Mouse (Mus musculus): ENCODE results near the gene Crybb2.
"Not testable (repeated sequence)": the region's sequence is repeated elsewhere in the genome, so short reads cannot be mapped to it uniquely, and the experiment has no call there.

The Crybb2 gene

DNA sequence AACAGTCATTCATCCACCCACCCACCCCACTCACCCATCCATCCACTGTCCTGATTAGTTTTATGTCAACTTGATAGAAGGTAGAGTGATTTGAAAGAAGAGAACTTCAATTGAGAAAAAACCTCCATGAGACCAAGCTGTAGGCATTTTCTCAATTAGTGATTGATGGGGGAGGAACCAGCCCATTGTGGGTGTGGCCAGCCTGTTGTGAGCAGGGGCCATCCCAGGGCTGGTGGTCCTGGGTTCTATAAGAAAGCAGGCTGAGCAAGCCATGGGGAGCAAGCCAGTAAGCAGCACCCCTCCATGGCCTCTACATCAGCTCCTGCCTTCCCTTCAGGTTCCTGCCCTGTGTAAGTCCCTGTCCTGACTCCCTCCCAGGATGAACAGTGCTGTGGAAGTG lies at the start of gene Crybb2:
TSS of gene Crybb2 (minus strand) at position 101 of the 400 bp plus-strand sequence.
- no peak for DNase-seq

- DNase-seq = no peak
Measured at GRCm38 (mm10) chr5:113119291-113119690, 49.4 kb upstream of the Crybb2 start.

- no peak for DNase-seq
Measured at GRCm38 (mm10) chr5:113118695-113119094, 48.8 kb upstream of the Crybb2 start.

DNA sequence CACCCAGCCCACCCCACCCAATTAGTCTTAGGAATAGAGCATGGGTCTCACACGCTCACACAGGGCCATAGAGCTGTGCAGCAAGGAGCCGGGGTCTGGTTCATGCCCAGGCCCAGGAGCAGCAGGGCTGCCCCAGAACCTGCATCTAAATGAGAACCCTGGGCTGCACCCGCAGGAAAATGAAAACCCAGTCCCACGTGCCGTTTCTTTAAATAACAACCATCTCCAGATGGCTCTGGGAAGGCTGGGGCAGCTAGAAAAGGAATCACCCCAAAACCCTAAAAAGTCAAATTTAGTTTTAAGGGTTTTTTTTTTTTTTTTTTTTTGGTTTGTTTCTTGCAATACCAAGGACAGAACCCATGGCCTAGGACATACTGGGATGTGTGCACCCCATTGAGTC lies 47.4 kb upstream of the Crybb2 start:
- no peak for DNase-seq

- no peak for DNase-seq
Measured at GRCm38 (mm10) chr5:113115896-113116295, 46.0 kb upstream of the Crybb2 start.

DNA sequence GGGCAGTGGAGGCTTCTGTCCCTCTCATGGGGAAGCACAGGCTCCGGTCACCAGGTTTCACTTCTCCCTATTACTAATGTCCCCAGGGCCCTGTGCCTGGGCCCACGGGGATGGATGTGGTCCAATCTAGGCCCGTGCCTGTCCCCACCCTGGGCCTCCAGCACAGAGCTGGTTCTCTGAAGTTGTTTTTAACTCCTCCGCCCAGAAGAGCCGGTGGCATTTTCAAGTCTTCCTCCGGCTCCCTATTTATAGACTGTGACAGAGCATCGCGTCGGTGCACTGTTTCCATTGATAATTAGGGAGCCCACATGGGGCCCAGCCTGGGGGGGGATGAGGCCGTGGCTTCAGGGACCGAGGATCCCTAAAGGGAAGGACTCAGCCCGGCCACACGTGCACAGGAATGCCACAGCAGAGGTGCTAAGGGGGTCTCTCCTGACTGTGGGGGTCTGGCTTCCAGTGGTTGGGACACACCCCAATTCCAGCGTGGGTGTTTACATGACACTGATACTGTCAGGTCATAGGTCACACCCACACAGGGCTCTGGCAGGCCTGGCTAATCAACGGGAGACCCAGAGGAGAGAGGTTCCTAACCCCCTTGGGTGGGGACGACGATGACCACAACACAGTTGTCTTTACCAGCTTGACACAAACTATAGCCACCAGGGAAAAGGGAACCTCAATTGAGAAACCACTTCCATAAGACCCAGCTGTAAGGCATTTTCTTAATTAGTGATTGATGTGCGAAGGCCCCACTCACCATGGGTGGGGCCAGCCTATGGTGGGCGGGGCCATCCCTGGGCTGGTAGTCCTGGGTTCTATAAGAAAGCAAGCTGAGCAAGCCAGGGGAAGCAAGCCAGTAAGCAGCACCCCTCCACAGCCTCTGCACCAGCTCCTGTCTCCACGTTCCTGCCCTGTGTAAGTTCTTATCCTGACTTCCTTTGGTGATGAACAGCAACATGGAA lies 44.6 kb upstream of the Crybb2 start:
- no peak for DNase-seq

- no peak for DNase-seq
Measured at GRCm38 (mm10) chr5:113113120-113113519, 43.2 kb upstream of the Crybb2 start.

DNA sequence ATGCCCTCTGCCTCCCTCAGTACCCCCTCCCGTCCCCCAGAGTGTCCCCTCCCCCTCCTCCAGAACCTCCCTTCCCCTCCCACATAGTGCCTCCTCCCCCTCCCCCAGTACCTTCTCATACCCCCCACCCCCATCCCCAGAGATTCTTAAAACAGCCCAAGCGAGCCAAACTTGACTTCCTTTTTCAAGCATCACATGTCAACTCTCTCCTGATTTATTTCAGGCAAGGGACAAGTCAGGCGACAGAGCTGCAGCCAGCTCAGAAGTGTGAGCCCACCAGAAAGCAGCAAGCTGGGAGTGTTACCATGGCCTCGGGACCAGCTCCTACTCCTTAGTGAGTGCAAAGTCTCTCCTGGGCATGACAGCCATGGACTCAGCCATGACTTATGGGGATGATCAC lies 41.4 kb upstream of the Crybb2 start:
- no peak for DNase-seq

GRCm38 (mm10) chr5:113110929-113111328 lies 41.0 kb upstream of the Crybb2 start:
- no peak for DNase-seq

DNA sequence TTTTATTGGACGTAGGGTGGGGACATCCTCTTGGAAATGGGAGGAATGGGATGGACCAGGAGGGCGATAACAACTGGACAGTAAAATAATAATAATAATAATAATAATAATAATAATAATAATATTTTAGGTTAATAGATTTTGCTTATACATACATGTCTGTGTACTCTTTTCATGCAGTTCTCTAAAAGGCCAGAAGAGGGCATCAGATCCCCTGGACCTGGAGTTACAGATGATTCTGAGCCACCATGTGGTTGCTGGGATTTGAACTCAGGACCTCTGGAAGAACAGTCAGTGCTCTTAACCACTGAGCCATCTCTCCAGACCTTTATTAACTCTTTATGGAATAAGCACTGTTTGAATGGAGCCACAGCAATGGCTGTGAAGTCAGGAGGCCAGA lies 39.7 kb upstream of the Crybb2 start:
- not testable (repeated sequence) for DNase-seq

DNA sequence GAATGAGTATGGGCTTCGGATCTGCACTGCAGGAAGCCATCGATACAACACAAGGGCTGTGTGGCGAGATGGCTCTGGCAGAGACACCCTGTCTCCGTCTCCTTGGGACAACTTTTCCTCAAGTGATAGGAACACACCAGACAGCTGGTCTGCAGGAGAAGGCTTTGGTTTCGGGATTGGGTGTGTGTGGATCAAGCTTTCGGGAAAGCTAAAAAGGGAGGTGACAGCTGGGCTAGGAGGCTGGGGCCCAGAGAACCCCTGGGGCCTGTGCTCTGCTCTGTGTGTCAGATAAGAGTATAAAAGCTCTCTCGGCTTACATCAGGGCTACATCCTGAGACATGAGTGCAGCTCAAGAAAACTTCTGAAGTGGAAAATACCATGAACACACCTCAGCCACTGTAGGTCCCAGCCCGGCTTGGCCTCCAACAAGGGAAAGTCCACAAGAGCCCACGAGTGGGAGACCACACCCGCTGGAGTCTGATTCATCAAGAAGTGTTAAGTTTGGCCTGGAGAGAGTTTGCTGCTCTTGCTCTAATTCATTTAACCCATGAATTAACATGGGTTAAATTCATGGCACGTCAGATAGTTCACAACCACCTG lies 38.3 kb upstream of the Crybb2 start:
- no peak for DNase-seq

GRCm38 (mm10) chr5:113107709-113108108 lies 37.8 kb upstream of the Crybb2 start:
- DNase-seq = no peak

- DNase-seq = no peak
Measured at GRCm38 (mm10) chr5:113106594-113106993, 36.7 kb upstream of the Crybb2 start.

- no peak for DNase-seq
Measured at GRCm38 (mm10) chr5:113105481-113105880, 35.6 kb upstream of the Crybb2 start.

GRCm38 (mm10) chr5:113105035-113105434 lies 35.1 kb upstream of the Crybb2 start:
- DNase-seq = no peak

DNA sequence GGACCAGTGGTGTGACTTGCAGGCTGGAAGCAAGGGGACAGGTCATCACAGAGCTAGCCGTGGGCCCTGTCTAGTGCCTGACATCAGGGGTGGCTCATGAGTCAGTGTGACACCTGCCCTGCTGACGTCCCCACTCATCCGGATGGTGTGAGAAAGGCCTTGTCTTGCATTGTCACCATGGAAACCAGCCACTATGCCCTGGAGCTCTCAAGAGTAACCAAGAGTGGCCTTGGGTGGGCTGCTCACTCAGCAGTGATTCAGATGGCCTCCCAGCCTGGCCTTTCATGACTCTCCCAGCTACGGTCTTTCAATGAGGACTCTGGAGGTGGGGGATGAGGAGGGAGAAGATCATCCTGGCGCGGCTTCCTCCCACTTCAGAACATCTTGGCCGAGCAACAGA lies 32.5 kb upstream of the Crybb2 start:
- DNase-seq = no peak

DNA sequence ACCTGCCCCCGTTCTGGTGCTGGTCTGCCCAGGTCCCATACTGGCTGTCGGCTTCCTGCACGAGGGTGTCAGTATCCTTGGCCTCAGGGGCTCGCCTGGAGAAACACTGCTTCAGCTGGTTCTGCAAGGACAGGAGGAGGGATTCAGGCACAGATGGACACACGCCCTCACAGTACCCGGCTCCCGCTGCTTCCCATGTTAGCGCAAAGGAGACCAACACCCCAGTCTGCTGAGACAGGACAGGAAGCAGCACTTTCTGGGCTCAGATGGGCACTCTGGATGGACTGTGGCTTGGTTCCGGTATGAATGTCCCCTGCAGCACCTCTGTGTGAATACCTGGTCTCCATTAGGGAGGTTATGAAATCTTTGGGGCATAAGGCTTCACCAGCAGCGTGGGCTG lies 31.5 kb upstream of the Crybb2 start:
- no peak for DNase-seq

DNA sequence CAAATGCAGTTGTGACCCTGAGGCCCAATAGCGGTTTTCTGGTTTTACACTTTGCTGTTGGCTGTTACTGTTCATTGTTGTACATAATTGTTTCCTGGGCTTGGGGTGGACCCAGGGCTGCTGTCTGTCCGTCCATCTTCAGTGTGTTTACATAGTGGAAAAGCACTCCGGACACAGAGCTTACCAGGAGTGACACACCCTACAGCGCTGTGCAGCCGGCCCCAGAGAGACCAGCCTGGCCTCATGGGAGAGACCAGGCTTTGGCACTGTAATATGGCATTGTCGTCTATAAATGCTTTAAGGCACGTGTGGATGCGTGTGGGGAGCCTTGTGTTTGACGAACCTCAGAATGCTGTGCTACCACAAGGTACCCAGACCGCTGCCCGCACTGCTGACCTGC lies 30.5 kb upstream of the Crybb2 start:
- DNase-seq = no peak

DNA sequence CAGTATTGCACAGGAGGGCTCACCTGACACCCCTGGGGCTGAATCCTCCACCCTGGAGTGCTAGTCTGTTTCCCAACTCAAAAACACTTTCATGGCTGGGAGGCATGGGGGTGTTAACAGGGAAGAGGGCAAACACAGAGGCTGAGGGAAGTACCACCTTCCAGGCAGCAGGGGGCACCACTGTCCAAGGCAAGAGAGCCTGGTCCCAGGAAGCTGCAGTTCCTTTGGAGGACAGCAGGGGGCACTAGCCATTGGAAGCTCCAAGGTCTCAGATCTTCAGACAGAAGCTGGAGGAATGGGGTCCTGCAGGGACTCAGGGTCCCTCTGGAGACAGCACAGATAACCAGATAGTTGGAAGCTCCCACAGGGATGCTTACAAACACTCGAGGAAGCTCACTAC lies 29.6 kb upstream of the Crybb2 start:
- peak; percentile 77 for DNase-seq

DNA sequence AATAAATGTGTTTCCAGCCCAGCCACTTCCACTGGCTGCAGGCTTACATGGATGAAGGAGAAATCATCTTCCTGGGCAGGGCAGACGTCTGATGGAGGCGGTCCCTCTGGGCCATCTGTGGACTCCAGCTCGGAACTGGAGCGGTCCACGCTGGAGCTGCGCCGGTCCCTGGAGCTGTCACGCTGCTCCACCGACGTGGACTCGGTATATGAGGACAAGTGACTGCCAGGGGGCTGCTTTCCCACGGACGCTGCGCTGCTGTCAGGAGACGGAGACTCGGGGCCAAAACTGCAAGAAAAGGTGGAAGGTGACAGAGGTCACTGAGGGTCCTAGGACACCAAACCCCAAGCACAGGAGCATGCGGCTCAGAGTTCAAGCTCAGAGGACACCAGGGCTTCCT lies 27.6 kb upstream of the Crybb2 start:
- DNase-seq = no peak

DNA sequence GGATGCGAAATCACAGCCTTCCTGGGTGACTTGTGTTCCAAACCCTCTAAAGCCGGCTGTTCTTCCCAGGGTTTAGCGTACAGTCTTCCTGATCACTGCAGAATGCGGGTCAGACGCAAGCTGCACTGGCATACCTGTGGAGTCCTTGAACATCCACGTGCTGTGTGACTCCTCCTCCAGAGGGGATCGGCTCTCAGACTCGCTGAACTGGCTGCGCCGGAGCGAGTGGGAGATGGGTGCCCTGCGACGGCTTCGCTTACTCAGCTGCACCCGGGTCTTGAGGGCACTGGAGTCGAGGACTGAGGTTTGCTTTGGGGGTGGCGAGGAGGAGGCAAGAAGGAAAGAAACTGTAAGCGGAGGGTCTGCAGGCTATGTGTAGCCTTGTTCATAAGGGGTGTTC lies 25.5 kb upstream of the Crybb2 start:
- DNase-seq = no peak

DNA sequence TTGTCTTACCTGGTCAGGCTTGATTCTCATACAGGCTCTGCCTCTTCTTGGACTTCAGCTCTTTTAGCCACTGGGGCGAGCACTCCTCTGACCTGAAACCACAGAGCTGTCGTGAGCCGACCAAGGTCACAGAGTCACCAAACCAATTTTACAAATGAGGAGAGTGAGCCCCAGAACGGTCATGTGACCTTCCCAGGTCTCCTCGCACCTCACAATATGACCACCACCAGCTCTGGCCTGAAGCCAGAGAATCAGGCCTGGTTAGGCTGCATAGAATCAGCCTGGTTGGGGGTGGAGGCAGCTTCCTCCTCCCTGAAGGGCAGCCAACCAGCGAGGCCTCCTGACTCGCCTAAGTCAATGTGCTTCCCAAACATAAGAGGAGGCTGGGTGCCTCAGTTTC lies 22.5 kb upstream of the Crybb2 start:
- DNase-seq = no peak

DNA sequence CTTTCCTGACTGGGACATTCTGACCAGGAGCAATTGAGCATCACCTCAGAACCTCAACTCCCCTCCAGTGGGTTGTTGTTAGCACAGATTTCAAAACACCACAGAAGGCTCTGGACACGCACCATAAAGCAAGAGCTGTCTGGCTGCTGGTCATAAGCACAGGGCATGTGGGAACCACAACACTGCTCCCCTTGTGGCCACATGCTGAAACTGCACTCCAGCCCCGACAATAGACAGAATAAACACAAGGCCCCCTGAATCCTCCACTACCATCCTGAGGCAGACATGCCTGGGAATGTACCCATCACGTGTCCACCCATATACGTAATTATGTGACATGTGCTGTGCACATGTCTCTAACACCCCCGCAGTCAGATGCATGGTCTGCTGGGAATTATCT lies 21.2 kb upstream of the Crybb2 start:
- DNase-seq = peak; percentile 56

- DNase-seq = no peak
Measured at GRCm38 (mm10) chr5:113090750-113091149, 20.8 kb upstream of the Crybb2 start.
